Mouse (Mus musculus): Measurements from ENCODE around the gene Nptx1. TPM values are rescaled to one million over a fixed set of nuclear protein-coding genes. Genes with fewer than 3 reads are reported as not detected.
A peak's percentile ranks its signal among the peaks of the same experiment; 100 is the strongest.

Gene Nptx1
- polyA plus RNA-seq, 1 experiment from 2014 or later: 0.21 TPM

DNA sequence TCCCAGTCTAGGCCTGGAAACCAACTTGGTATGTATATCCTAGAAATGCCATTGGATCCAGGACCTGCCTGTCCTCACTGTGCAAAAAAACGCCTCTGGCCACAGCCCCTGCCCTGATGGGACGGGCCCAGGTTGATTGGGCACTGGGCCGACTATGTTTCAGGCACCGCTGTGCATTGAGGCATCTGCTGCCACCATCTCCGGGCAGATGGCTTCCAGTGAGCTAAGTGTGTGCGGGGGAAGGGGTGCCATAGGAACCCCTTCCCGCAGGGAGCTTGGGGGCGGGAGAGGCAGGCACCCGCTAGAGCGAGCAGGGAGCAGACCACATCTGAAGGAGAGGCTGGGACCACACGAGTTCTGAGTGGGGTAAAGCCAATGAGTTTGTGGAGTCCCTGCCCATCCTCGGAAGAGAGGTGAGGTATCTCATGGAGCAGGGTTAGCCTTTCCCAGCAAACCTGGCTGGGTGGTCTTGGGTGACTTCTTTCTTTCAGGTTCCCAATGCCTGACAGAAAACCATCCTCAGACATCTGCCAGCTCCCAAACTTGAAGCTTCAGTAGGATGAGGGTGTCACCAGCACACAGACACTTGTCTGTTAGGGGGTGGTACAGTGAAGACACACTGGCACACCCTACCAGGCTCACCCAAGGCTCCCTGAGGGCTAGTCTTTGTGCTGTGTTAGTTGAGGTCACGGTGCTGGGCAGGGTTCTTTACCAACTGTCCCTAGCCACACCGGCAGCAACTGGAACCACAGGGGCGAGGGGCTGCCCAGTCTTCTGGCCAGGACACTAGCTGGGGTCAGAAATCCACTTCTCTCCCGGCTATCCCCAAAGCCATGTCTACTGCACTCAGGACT lies 31.5 kb downstream of the Nptx1 start:
- TF ChIP-seq CTCF (IDR thresholded peaks at IDR 0.05; ENCODE audit: low read depth): no peak
- ATAC-seq (replicated peaks; ENCODE audit: low FRiP score, low read depth): no peak
- no peaks in the 10 kb centered on the region for H3K36me3 ChIP-seq (ENCODE audit: insufficient read depth, low read length)
- H3K27me3 ChIP-seq (ENCODE audit: insufficient read depth, low read length): 0 out of 2 replicates have a peak, but pooled peaks cover 2% of the 10 kb centered on the region
- H3K9ac ChIP-seq (ENCODE audit: low read depth, low read length): no peak overlapping the region
- no peak overlapping the region for H3K27ac ChIP-seq
- H3K4me2 ChIP-seq (ENCODE audit: low read length): no peak overlapping the region
- WGBS: 79% methylated on average over 16 of the region's 16 CpGs
- no peak overlapping the region for H3K4me3 ChIP-seq (replicated peaks; ENCODE audit: low read depth, low read length)
- H3K4me1 ChIP-seq (replicated peaks; ENCODE audit: insufficient read depth, low read length): 0 out of 2 replicates have a peak, but pooled peaks cover 3% of the 10 kb centered on the region
- H3K9me3 ChIP-seq (replicated peaks; ENCODE audit: low read length): no peaks in the 10 kb centered on the region
- DNase-seq (ENCODE audit: low spot score): no peak

DNA sequence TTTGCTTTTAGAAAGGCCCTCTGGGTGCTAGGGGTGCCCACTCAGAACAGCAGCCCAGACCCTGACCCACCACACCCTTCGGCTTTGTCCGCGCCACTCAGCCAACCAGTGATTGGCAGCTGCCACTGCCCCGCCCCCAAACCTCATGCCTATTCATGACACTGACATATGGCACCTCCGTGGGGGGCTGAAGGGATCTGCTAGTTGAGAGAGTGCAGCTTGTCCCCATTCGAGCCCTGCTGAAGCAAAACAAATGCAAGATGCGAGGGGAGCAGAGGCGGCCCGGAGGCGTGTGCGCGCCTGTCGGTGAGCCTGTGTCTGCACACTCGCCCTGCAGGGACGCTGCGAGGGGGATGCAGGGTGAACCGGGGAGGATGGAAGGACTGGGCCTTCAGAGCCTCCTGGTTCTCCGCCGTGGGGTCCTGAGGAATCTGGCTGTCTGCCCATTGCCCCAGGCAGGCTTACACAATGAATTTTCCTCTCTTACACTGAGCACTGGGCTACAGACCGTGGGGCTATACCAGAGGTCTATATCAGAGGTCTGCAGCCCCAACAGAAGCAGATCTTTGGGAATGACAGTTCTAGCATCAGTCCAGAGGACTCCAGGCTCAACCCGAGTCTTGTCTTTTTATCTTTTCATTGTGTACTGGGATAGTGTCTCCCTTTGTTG lies 32.5 kb downstream of the Nptx1 start:
- H3K4me3 ChIP-seq (replicated peaks; ENCODE audit: low read depth, low read length): peak overlapping the region; percentile 10; the same call in 1 of the 2 replicates
- H3K27me3 ChIP-seq (ENCODE audit: insufficient read depth, low read length): 0 out of 2 replicates have a peak, but pooled peaks cover 2% of the 10 kb centered on the region
- no peak overlapping the region for H3K9ac ChIP-seq (ENCODE audit: low read depth, low read length)
- ATAC-seq (replicated peaks; ENCODE audit: low FRiP score, low read depth) (0 out of 2 replicates have a peak, but pooled peaks have one; percentile 21), DNase-seq (ENCODE audit: low spot score) (peak; percentile 15)
- 7% methylated on average over 21 of the region's 21 CpGs for WGBS
- no peak overlapping the region for H3K27ac ChIP-seq
- TF ChIP-seq CTCF (IDR thresholded peaks at IDR 0.05; ENCODE audit: low read depth): peak; percentile 15; the same call in 1 of the 2 replicates
- H3K4me1 ChIP-seq (replicated peaks; ENCODE audit: insufficient read depth, low read length): 0 out of 2 replicates have a peak, but pooled peaks cover 3% of the 10 kb centered on the region
- H3K9me3 ChIP-seq (replicated peaks; ENCODE audit: low read length): no peaks in the 10 kb centered on the region
- no peaks in the 10 kb centered on the region for H3K36me3 ChIP-seq (ENCODE audit: insufficient read depth, low read length)
- H3K4me2 ChIP-seq (ENCODE audit: low read length): peak overlapping the region; percentile 47

DNA sequence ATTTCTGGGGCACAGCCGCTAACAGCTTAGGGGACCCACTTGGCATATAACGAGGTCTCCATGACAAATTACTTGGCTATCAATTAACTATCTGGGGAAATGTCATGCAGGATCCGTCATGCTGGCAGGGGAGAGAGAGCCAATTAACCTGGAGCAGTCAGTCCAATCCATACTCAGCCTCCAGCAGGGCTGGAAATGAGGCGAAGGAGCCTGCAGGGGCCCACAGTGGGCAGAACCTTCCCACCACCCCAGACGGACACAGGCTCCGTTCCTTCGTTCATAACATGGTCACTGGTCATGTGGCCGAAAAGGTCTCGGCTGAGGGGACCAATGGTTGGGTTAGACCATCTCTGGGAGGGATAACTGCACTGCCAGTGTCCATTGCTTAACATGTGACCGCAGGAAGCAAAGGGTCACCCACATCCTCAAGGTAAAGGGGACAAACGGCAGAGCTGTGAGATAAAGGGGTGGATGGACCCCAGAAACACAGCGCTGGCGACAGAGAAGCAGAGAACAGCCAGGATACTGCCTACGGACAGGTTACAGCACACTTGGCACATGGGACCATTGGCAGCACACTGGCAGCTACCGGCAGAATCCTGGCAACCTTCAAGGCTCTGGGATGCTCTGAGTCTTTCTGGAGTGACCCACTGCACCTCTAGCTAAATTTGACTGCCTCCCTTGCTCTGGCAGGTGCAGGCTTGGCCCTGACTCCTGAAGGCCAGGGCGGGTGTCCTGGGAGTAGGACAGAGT lies 33.3 kb downstream of the Nptx1 start:
- Histone ChIP-seq H3K9me3 (replicated peaks; ENCODE audit: low read length) (no peaks in the 10 kb centered on the region), H3K27ac (no peak overlapping the region), H3K4me1 (replicated peaks; ENCODE audit: insufficient read depth, low read length) (0 out of 2 replicates have a peak, but pooled peaks cover 3% of the 10 kb centered on the region), H3K4me2 (ENCODE audit: low read length) (no peak overlapping the region), H3K4me3 (replicated peaks; ENCODE audit: low read depth, low read length) (no peak overlapping the region), H3K9ac (ENCODE audit: low read depth, low read length) (no peak overlapping the region), H3K36me3 (ENCODE audit: insufficient read depth, low read length) (no peaks in the 10 kb centered on the region), H3K27me3 (ENCODE audit: insufficient read depth, low read length) (0 out of 2 replicates have a peak, but pooled peaks cover 2% of the 10 kb centered on the region)
- no peak for ATAC-seq (replicated peaks; ENCODE audit: low FRiP score, low read depth)
- no peak for DNase-seq (ENCODE audit: low spot score)
- 53% methylated on average over 16 of the region's 16 CpGs for WGBS
- no peak for TF ChIP-seq CTCF (IDR thresholded peaks at IDR 0.05; ENCODE audit: low read depth)

DNA sequence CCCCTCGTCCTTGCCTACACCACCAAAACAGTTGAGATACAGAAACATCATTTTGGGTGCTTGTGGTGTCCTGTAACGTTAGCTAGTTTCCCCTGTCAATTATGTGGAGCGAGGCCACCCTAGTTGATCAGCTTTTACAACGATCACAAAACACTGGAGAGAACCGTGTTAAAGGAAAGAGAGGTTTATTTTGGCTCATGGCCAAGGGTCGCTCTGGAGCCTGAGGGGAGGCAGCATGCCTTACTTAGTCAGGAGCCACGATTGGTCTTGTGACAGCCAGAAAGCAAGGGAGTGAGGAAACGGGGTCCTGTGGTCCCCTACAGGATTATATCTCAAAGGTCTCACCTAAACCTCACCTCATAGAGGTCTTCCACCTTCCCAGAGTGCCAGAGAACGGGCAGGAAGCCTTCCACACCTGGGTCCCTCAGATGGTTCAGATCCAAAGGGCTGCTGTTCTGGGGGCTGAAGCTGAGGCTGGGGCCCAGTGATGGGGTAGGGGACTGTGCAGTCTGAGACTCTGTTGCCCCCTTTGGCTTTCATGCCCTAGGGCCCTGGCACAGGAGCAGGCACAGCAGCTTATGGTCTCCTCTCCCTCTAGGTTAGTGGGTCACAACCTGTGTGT lies 34.4 kb downstream of the Nptx1 start:
- Histone ChIP-seq H3K9ac (ENCODE audit: low read depth, low read length) (no peak overlapping the region), H3K9me3 (replicated peaks; ENCODE audit: low read length) (no peaks in the 10 kb centered on the region), H3K4me3 (replicated peaks; ENCODE audit: low read depth, low read length) (no peak overlapping the region), H3K4me2 (ENCODE audit: low read length) (no peak overlapping the region), H3K27ac (no peak overlapping the region), H3K4me1 (replicated peaks; ENCODE audit: insufficient read depth, low read length) (0 out of 2 replicates have a peak, but pooled peaks cover 3% of the 10 kb centered on the region), H3K27me3 (ENCODE audit: insufficient read depth, low read length) (0 out of 2 replicates have a peak, but pooled peaks cover 2% of the 10 kb centered on the region), H3K36me3 (ENCODE audit: insufficient read depth, low read length) (no peaks in the 10 kb centered on the region)
- WGBS: 22% methylated on average over 9 of the region's 9 CpGs
- TF ChIP-seq CTCF (IDR thresholded peaks at IDR 0.05; ENCODE audit: low read depth): no peak
- ATAC-seq (replicated peaks; ENCODE audit: low FRiP score, low read depth) (no peak), DNase-seq (ENCODE audit: low spot score) (no peak)

DNA sequence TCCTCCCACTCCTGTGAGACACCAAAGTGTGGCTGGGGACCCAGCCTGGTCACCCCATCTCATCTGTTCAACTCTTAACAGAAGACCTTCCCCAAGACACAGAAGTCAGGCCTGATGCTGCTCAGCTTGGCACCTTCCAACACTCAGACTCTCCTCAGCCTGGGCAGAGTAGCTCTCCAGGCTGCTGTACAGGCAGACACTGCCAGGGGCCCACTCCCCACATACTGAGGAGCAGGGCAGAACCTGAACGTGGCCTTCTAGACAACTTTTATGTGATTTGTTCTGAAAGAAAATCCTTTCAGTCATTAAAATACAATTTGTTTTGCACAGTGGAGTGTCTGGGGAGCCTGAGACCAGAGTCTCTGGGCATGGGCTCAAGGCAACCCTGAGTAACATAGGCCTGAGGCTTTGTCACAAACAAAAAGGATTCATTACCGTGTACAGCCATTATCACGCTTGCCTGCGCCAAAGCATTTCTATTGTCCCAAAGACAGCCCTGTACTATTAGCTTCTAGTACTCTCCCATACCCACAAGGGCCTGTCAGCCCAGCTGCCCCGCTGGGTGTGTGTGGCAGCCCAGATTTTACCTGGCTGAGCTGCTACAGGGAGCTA lies 38.3 kb downstream of the Nptx1 start:
- H3K4me3 ChIP-seq (replicated peaks; ENCODE audit: low read depth, low read length): no peak overlapping the region
- no peak overlapping the region for H3K27ac ChIP-seq
- H3K9me3 ChIP-seq (replicated peaks; ENCODE audit: low read length): no peaks in the 10 kb centered on the region
- TF ChIP-seq CTCF (IDR thresholded peaks at IDR 0.05; ENCODE audit: low read depth): no peak
- H3K36me3 ChIP-seq (ENCODE audit: insufficient read depth, low read length): peaks cover 26% of the 10 kb centered on the region; the same call in 1 of the 2 replicates
- DNase-seq (ENCODE audit: low spot score) (no peak), ATAC-seq (replicated peaks; ENCODE audit: low FRiP score, low read depth) (no peak)
- no peaks in the 10 kb centered on the region for H3K4me1 ChIP-seq (replicated peaks; ENCODE audit: insufficient read depth, low read length)
- no peak overlapping the region for H3K4me2 ChIP-seq (ENCODE audit: low read length)
- 0 out of 2 replicates have a peak, but pooled peaks cover 2% of the 10 kb centered on the region for H3K27me3 ChIP-seq (ENCODE audit: insufficient read depth, low read length)
- 65% methylated on average over 5 of the region's 5 CpGs for WGBS
- H3K9ac ChIP-seq (ENCODE audit: low read depth, low read length): no peak overlapping the region

All from kidney, postnatal 0 days (tissue).